Mouse (Mus musculus): ENCODE results near the gene Gm28051. TPM values are rescaled to one million over a fixed set of nuclear protein-coding genes. Genes with fewer than 3 reads are reported as not detected.

Gene Gm28051
- polyA plus RNA-seq, 1 experiment from 2014 or later = not detected

GRCm38 (mm10) chr12:102681590-102681989, 76.0 kb downstream of the Gm28051 start:
- no peaks in the 10 kb centered on the region for H3K27me3 ChIP-seq (ENCODE audit: insufficient read depth, low read length)
- no peak overlapping the region for H3K4me3 ChIP-seq (ENCODE audit: low read length)
- no peak for ATAC-seq (ENCODE audit: low FRiP score, low TSS enrichment)
- H3K4me1 ChIP-seq (ENCODE audit: insufficient read depth, low read length) = peaks cover 49% of the 10 kb centered on the region
- 79% methylated on average over 7 of the region's 7 CpGs for WGBS
- H3K27ac ChIP-seq (ENCODE audit: low read length) = no peak overlapping the region
- H3K36me3 ChIP-seq (ENCODE audit: insufficient read depth, low read length) = no peaks in the 10 kb centered on the region
- H3K9me3 ChIP-seq (ENCODE audit: low read length) = no peaks in the 10 kb centered on the region
- H3K9ac ChIP-seq (replicated peaks; ENCODE audit: low read length) = no peak overlapping the region
- no peak overlapping the region for H3K4me2 ChIP-seq (replicated peaks; ENCODE audit: low read depth, low read length)

DNA sequence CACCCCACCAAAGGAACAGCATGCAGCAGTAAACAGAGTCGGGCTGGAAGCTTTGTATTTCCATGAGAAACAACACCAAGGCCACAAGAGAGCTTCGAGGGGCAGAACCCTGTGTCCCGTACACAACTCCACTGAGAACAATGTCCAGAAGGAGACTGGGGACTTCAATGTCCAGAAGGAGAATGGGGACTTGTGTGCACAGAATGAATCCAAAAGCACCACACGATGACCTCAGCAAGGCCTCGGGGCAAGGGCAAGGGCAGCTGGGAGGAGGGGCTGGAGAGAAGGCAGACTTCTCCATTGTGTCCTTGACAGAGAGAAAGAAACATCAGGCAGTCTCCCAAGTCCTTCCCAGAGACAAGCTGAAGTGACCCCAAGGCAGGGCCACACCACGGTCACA, 78.7 kb downstream of the Gm28051 start:
- Histone ChIP-seq H3K4me2 (replicated peaks; ENCODE audit: low read depth, low read length) (no peak overlapping the region), H3K36me3 (ENCODE audit: insufficient read depth, low read length) (0 out of 2 replicates have a peak, but pooled peaks cover 7% of the 10 kb centered on the region), H3K27ac (ENCODE audit: low read length) (no peak overlapping the region), H3K4me3 (ENCODE audit: low read length) (no peak overlapping the region), H3K9me3 (ENCODE audit: low read length) (no peaks in the 10 kb centered on the region), H3K27me3 (ENCODE audit: insufficient read depth, low read length) (no peaks in the 10 kb centered on the region), H3K9ac (replicated peaks; ENCODE audit: low read length) (no peak overlapping the region), H3K4me1 (ENCODE audit: insufficient read depth, low read length) (peaks cover 24% of the 10 kb centered on the region)
- 58% methylated on average over 6 of the region's 6 CpGs for WGBS
- ATAC-seq (ENCODE audit: low FRiP score, low TSS enrichment) = no peak

- Histone ChIP-seq H3K4me1 (ENCODE audit: insufficient read depth, low read length) (peaks cover 20% of the 10 kb centered on the region), H3K27ac (ENCODE audit: low read length) (no peak overlapping the region), H3K4me2 (replicated peaks; ENCODE audit: low read depth, low read length) (no peak overlapping the region), H3K9me3 (ENCODE audit: low read length) (no peaks in the 10 kb centered on the region), H3K36me3 (ENCODE audit: insufficient read depth, low read length) (0 out of 2 replicates have a peak, but pooled peaks cover 8% of the 10 kb centered on the region), H3K4me3 (ENCODE audit: low read length) (no peak overlapping the region), H3K27me3 (ENCODE audit: insufficient read depth, low read length) (no peaks in the 10 kb centered on the region), H3K9ac (replicated peaks; ENCODE audit: low read length) (no peak overlapping the region)
- whole genome bisulfite sequencing = 75% methylated on average over 3 of the region's 3 CpGs
- no peak for ATAC-seq (ENCODE audit: low FRiP score, low TSS enrichment)
Observed at GRCm38 (mm10) chr12:102677089-102677488, 80.5 kb downstream of the Gm28051 start.

DNA sequence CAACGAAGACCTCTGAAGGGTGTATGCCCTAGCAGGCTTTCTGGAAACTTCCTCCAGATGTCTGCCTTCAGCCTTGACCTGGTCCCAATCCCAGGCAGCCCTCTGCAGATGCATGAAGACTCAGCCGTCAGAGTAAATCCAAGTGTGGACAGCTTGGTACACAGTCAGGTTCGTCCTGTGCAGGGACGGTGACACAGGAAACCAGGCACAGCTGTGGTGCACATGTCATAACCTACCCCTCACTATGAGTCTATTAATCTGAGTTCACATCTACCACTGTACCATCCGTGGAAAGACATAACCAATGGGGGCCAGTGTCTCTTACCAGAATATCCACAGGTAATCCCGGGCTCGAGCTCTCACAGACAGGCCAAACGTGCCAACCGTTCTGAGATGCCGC, 83.0 kb downstream of the Gm28051 start:
- no peaks in the 10 kb centered on the region for H3K27me3 ChIP-seq (ENCODE audit: insufficient read depth, low read length)
- H3K9ac ChIP-seq (replicated peaks; ENCODE audit: low read length) = no peak overlapping the region
- no peak for ATAC-seq (ENCODE audit: low FRiP score, low TSS enrichment)
- 0 out of 2 replicates have a peak, but pooled peaks cover 8% of the 10 kb centered on the region for H3K36me3 ChIP-seq (ENCODE audit: insufficient read depth, low read length)
- no peaks in the 10 kb centered on the region for H3K9me3 ChIP-seq (ENCODE audit: low read length)
- H3K4me3 ChIP-seq (ENCODE audit: low read length) = no peak overlapping the region
- H3K4me1 ChIP-seq (ENCODE audit: insufficient read depth, low read length) = peaks cover 24% of the 10 kb centered on the region
- no peak overlapping the region for H3K4me2 ChIP-seq (replicated peaks; ENCODE audit: low read depth, low read length)
- no peak overlapping the region for H3K27ac ChIP-seq (ENCODE audit: low read length)
- 82% methylated on average over 10 of the region's 10 CpGs for WGBS

GRCm38 (mm10) chr12:102674123-102674522, 83.4 kb downstream of the Gm28051 start:
- Histone ChIP-seq H3K27ac (ENCODE audit: low read length) (no peak overlapping the region), H3K27me3 (ENCODE audit: insufficient read depth, low read length) (no peaks in the 10 kb centered on the region), H3K9me3 (ENCODE audit: low read length) (no peaks in the 10 kb centered on the region), H3K4me1 (ENCODE audit: insufficient read depth, low read length) (peaks cover 23% of the 10 kb centered on the region), H3K36me3 (ENCODE audit: insufficient read depth, low read length) (0 out of 2 replicates have a peak, but pooled peaks cover 8% of the 10 kb centered on the region), H3K4me3 (ENCODE audit: low read length) (no peak overlapping the region), H3K4me2 (replicated peaks; ENCODE audit: low read depth, low read length) (no peak overlapping the region), H3K9ac (replicated peaks; ENCODE audit: low read length) (no peak overlapping the region)
- WGBS = 95% methylated on average over 13 of the region's 13 CpGs
- no peak for ATAC-seq (ENCODE audit: low FRiP score, low TSS enrichment)

DNA sequence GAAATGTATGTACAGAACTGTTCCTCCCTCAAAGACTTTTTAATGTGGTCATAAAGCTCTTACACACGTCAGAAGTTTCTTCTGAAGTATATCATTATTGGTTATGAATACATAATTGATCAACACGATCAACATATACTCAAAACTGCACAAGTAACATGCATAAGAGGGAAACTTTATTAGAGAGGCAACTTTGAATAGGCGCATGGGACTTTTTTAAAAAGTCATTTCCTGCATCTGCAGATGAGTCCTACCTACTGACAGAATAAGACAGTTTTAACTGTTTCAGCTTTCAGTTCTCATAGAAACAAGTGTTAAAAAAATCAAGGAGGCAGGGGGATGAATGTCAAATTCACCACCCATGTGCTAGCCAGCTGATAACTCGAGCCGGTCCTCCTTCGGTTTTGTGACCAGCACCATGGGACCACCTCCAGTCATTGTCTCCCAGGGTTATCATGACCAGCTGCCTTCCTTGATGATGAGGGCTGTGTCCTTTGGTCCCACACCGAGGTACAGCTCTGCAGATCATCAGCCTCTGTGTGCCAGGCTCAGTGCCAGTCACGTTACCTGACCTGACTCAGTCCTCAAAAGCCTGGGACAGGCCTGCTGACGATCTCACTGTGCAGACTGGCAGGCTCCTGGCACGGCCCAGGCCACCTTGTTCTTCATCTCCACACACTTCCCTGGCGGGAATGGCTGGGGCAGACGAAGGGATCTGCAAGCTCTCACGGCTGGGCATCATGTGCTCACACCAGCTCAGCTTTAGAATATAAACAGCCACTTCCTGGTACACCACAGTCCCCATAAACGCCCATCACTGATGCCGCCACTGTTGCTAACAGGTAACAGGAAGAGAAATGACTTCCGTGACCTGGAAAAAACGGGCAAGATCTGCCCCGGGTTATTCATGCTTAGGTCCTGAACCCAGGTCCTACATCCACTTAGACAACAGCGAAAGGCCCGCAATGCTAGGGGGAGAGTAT, 84.4 kb downstream of the Gm28051 start:
- 0 out of 2 replicates have a peak, but pooled peaks cover 8% of the 10 kb centered on the region for H3K36me3 ChIP-seq (ENCODE audit: insufficient read depth, low read length)
- no peak overlapping the region for H3K9ac ChIP-seq (replicated peaks; ENCODE audit: low read length)
- H3K4me1 ChIP-seq (ENCODE audit: insufficient read depth, low read length) = peaks cover 19% of the 10 kb centered on the region
- no peak for ATAC-seq (ENCODE audit: low FRiP score, low TSS enrichment)
- no peak overlapping the region for H3K4me3 ChIP-seq (ENCODE audit: low read length)
- H3K27ac ChIP-seq (ENCODE audit: low read length) = no peak overlapping the region
- H3K27me3 ChIP-seq (ENCODE audit: insufficient read depth, low read length) = no peaks in the 10 kb centered on the region
- no peaks in the 10 kb centered on the region for H3K9me3 ChIP-seq (ENCODE audit: low read length)
- H3K4me2 ChIP-seq (replicated peaks; ENCODE audit: low read depth, low read length) = no peak overlapping the region
- 81% methylated on average over 20 of the region's 20 CpGs for whole genome bisulfite sequencing

GRCm38 (mm10) chr12:102672176-102672575, 85.4 kb downstream of the Gm28051 start:
- Histone ChIP-seq H3K27ac (ENCODE audit: low read length) (no peak overlapping the region), H3K36me3 (ENCODE audit: insufficient read depth, low read length) (0 out of 2 replicates have a peak, but pooled peaks cover 8% of the 10 kb centered on the region), H3K4me3 (ENCODE audit: low read length) (no peak overlapping the region), H3K4me2 (replicated peaks; ENCODE audit: low read depth, low read length) (no peak overlapping the region), H3K9me3 (ENCODE audit: low read length) (no peaks in the 10 kb centered on the region), H3K27me3 (ENCODE audit: insufficient read depth, low read length) (no peaks in the 10 kb centered on the region), H3K9ac (replicated peaks; ENCODE audit: low read length) (no peak overlapping the region), H3K4me1 (ENCODE audit: insufficient read depth, low read length) (peaks cover 19% of the 10 kb centered on the region)
- no peak for ATAC-seq (ENCODE audit: low FRiP score, low TSS enrichment)
- WGBS = 25% methylated on average over 8 of the region's 8 CpGs

- no peaks in the 10 kb centered on the region for H3K27me3 ChIP-seq (ENCODE audit: insufficient read depth, low read length)
- 60% methylated on average over 8 of the region's 8 CpGs for whole genome bisulfite sequencing
- H3K36me3 ChIP-seq (ENCODE audit: insufficient read depth, low read length) = 0 out of 2 replicates have a peak, but pooled peaks cover 8% of the 10 kb centered on the region
- ATAC-seq (ENCODE audit: low FRiP score, low TSS enrichment) = no peak
- no peak overlapping the region for H3K4me3 ChIP-seq (ENCODE audit: low read length)
- H3K9me3 ChIP-seq (ENCODE audit: low read length) = no peaks in the 10 kb centered on the region
- peaks cover 19% of the 10 kb centered on the region for H3K4me1 ChIP-seq (ENCODE audit: insufficient read depth, low read length)
- H3K27ac ChIP-seq (ENCODE audit: low read length) = no peak overlapping the region
- no peak overlapping the region for H3K9ac ChIP-seq (replicated peaks; ENCODE audit: low read length)
- no peak overlapping the region for H3K4me2 ChIP-seq (replicated peaks; ENCODE audit: low read depth, low read length)
Observed at GRCm38 (mm10) chr12:102670848-102671247, 86.7 kb downstream of the Gm28051 start.
